Mouse (Mus musculus) embryonic facial prominence, embryonic 14.5 days (tissue): Measurements from ENCODE around the gene Cxcr6. TPM values are rescaled to one million over a fixed set of nuclear protein-coding genes. Genes with fewer than 3 reads are reported as not detected.

ENCODE experiments used
- ATAC-seq: fragments of 200-750 bp; cut with Nextera tagmentation; 2 replicates; pipeline ENCODE4 v1.8.0; 2017; ENCODE audit warnings: low read depth, moderate number of reproducible peaks, moderate TSS enrichment
- DNase-seq: peaks from one replicate; pipeline ENCODE4 v3.0.0-alpha.2; 2015; ENCODE audit warnings: low spot score
- H3K27ac ChIP-seq: fragments of 300-500 bp; sonication (generic); replicated peaks from 2 replicates; pipeline ENCODE4 v1.5.1; 2014; ENCODE audit warnings: low read depth, mild to moderate bottlenecking, low read length, moderate library complexity
- H3K27me3 ChIP-seq: fragments of 300-500 bp; sonication (generic); replicated peaks from 2 replicates; pipeline ENCODE4 v1.6.1; 2014; ENCODE audit warnings: low read length; ENCODE audit not compliant: control insufficient read depth, insufficient read depth
- H3K36me3 ChIP-seq: fragments of 300-500 bp; sonication (generic); 2 replicates; pipeline ENCODE4 v1.6.1; 2014; ENCODE audit warnings: low read length, mixed read lengths; ENCODE audit not compliant: control insufficient read depth, insufficient read depth
- H3K4me1 ChIP-seq: fragments of 300-500 bp; sonication (generic); 2 replicates; pipeline ENCODE4 v1.6.1; 2014; ENCODE audit warnings: antibody characterized with exemption, low read length; ENCODE audit not compliant: control insufficient read depth, insufficient read depth
- H3K4me2 ChIP-seq: fragments of 300-500 bp; sonication (generic); 2 replicates; pipeline ENCODE4 v1.6.1; 2014; ENCODE audit warnings: low read depth, mild to moderate bottlenecking, low read length, moderate library complexity, mixed read lengths
- H3K4me3 ChIP-seq: fragments of 300-500 bp; sonication (generic); 2 replicates; pipeline ENCODE4 v1.5.1; 2014; ENCODE audit warnings: low read depth, mild to moderate bottlenecking, low read length
- H3K9ac ChIP-seq: fragments of 300-500 bp; sonication (generic); 2 replicates; pipeline ENCODE4 v1.6.1; 2014; ENCODE audit warnings: low read depth, mild to moderate bottlenecking, low read length, moderate library complexity, mixed read lengths
- H3K9me3 ChIP-seq: fragments of 300-500 bp; sonication (generic); 2 replicates; pipeline ENCODE4 v1.6.1; 2016; ENCODE audit warnings: low read length; ENCODE audit not compliant: control insufficient read depth
- WGBS: fragments of 180-500 bp; shearing (Covaris S2); extraction: QIAGEN DNeasy Blood & Tissue Kit; methylation state at CpG from one replicate; pipeline ENCODE4 v1.1.7; 2014; 5-methylcytosine and 5-hydroxymethylcytosine counted together
- polyA plus RNA-seq: library from polyadenylated mRNA; unstranded; fragments of >200 nt; fragmentation: Nextera tagmentation; extraction: Ambion mirVana; gene quantifications from 2 replicates; pipeline ENCODE4 v1.2.1, GENCODE M21; 2014

Cxcr6 gene
- 0.11 and 0.67 TPM in 2 replicates for polyA plus RNA-seq

GRCm38 (mm10) chr9:123806267-123806666, at the start of gene Cxcr6:
Gene Cxcr6, plus strand, starts transcription at chr9:123806475.
- WGBS: 89% methylated on average over 5 of the region's 5 CpGs
- DNase-seq (no peak), ATAC-seq (no peak)

GRCm38 (mm10) chr9:123756752-123757151, 49.5 kb upstream of the Cxcr6 start:
- no peak overlapping the region for H3K4me2 ChIP-seq
- no peaks in the 10 kb centered on the region for H3K9me3 ChIP-seq
- H3K4me1 ChIP-seq: no peaks in the 10 kb centered on the region
- H3K27ac ChIP-seq: no peak overlapping the region
- H3K27me3 ChIP-seq: no peaks in the 10 kb centered on the region
- no peak for ATAC-seq
- DNase-seq: no peak
- H3K36me3 ChIP-seq: no peaks in the 10 kb centered on the region
- H3K4me3 ChIP-seq: no peak overlapping the region
- H3K9ac ChIP-seq: no peak overlapping the region
- WGBS: 75% methylated on average over 3 of the region's 3 CpGs

More at GRCm38 (mm10) chr9:123806267-123806666, at the start of gene Cxcr6:
- Histone ChIP-seq H3K36me3 (peaks cover 23% of the 10 kb centered on the region), H3K4me1 (no peaks in the 10 kb centered on the region), H3K27ac (no peak within 1 kb of the TSS), H3K9ac (no peak within 1 kb of the TSS), H3K4me2 (no peak within 1 kb of the TSS), H3K9me3 (no peaks in the 10 kb centered on the region), H3K4me3 (no peak within 1 kb of the TSS), H3K27me3 (no peaks in the 10 kb centered on the region)

GRCm38 (mm10) chr9:123757326-123757725, 48.9 kb upstream of the Cxcr6 start:
- 48% methylated on average over 2 of the region's 2 CpGs for WGBS
- no peak for DNase-seq

GRCm38 (mm10) chr9:123758156-123758555, 48.1 kb upstream of the Cxcr6 start:
- H3K9ac ChIP-seq: no peak overlapping the region
- H3K27me3 ChIP-seq: no peaks in the 10 kb centered on the region
- no peaks in the 10 kb centered on the region for H3K36me3 ChIP-seq
- ATAC-seq: no peak
- 72% methylated on average over 1 of the region's 1 CpGs for WGBS
- H3K4me3 ChIP-seq: no peak overlapping the region
- no peaks in the 10 kb centered on the region for H3K9me3 ChIP-seq
- no peak overlapping the region for H3K27ac ChIP-seq
- DNase-seq: no peak
- H3K4me1 ChIP-seq: no peaks in the 10 kb centered on the region; the same call in 1 of the 2 replicates
- H3K4me2 ChIP-seq: no peak overlapping the region

More at GRCm38 (mm10) chr9:123757326-123757725, 48.9 kb upstream of the Cxcr6 start:
- H3K9ac ChIP-seq: no peak overlapping the region
- no peaks in the 10 kb centered on the region for H3K27me3 ChIP-seq
- H3K27ac ChIP-seq: no peak overlapping the region
- H3K4me3 ChIP-seq: no peak overlapping the region
- no peak for ATAC-seq
- no peaks in the 10 kb centered on the region for H3K9me3 ChIP-seq
- no peaks in the 10 kb centered on the region for H3K4me1 ChIP-seq
- no peaks in the 10 kb centered on the region for H3K36me3 ChIP-seq
- H3K4me2 ChIP-seq: no peak overlapping the region

GRCm38 (mm10) chr9:123758645-123759044, 47.6 kb upstream of the Cxcr6 start:
- Histone ChIP-seq H3K4me1 (peaks cover 3% of the 10 kb centered on the region; the same call in 1 of the 2 replicates), H3K27ac (no peak overlapping the region), H3K9me3 (no peaks in the 10 kb centered on the region), H3K4me2 (no peak overlapping the region), H3K9ac (no peak overlapping the region), H3K4me3 (no peak overlapping the region), H3K27me3 (no peaks in the 10 kb centered on the region), H3K36me3 (no peaks in the 10 kb centered on the region)
- ATAC-seq (no peak), DNase-seq (no peak)
- 74% methylated on average over 4 of the region's 4 CpGs for WGBS

- ATAC-seq: no peak
- H3K9ac ChIP-seq: no peak overlapping the region
- H3K27ac ChIP-seq: no peak overlapping the region
- peaks cover 3% of the 10 kb centered on the region; the same call in 1 of the 2 replicates for H3K4me1 ChIP-seq
- no peaks in the 10 kb centered on the region for H3K36me3 ChIP-seq
- 85% methylated on average over 3 of the region's 3 CpGs for WGBS
- DNase-seq: no peak
- no peak overlapping the region for H3K4me3 ChIP-seq
- no peaks in the 10 kb centered on the region for H3K27me3 ChIP-seq
- H3K9me3 ChIP-seq: no peaks in the 10 kb centered on the region
- no peak overlapping the region for H3K4me2 ChIP-seq
Measured at GRCm38 (mm10) chr9:123760806-123761205, 45.5 kb upstream of the Cxcr6 start.

GRCm38 (mm10) chr9:123762886-123763285, 43.4 kb upstream of the Cxcr6 start:
- H3K4me3 ChIP-seq: no peak overlapping the region

GRCm38 (mm10) chr9:123763771-123764170, 42.5 kb upstream of the Cxcr6 start:
- Histone ChIP-seq H3K4me3 (no peak overlapping the region), H3K4me2 (no peak overlapping the region), H3K9me3 (no peaks in the 10 kb centered on the region), H3K9ac (no peak overlapping the region), H3K36me3 (no peaks in the 10 kb centered on the region), H3K27me3 (no peaks in the 10 kb centered on the region), H3K27ac (no peak overlapping the region), H3K4me1 (peaks cover 3% of the 10 kb centered on the region; the same call in 1 of the 2 replicates)
- 84% methylated on average over 3 of the region's 3 CpGs for WGBS
- DNase-seq: no peak
- ATAC-seq: no peak

More at GRCm38 (mm10) chr9:123762886-123763285, 43.4 kb upstream of the Cxcr6 start:
- Histone ChIP-seq H3K36me3 (no peaks in the 10 kb centered on the region), H3K27ac (no peak overlapping the region), H3K4me1 (peaks cover 3% of the 10 kb centered on the region; the same call in 1 of the 2 replicates), H3K9ac (no peak overlapping the region), H3K27me3 (no peaks in the 10 kb centered on the region), H3K4me2 (no peak overlapping the region), H3K9me3 (no peaks in the 10 kb centered on the region)
- peak; percentile 3 for DNase-seq
- no peak for ATAC-seq
- 77% methylated on average over 4 of the region's 4 CpGs for WGBS

- Histone ChIP-seq H3K4me1 (peaks cover 3% of the 10 kb centered on the region; the same call in 1 of the 2 replicates), H3K4me3 (no peak overlapping the region), H3K27me3 (no peaks in the 10 kb centered on the region), H3K36me3 (no peaks in the 10 kb centered on the region), H3K4me2 (no peak overlapping the region), H3K27ac (no peak overlapping the region), H3K9ac (no peak overlapping the region), H3K9me3 (no peaks in the 10 kb centered on the region)
- ATAC-seq (no peak), DNase-seq (no peak)
- 87% methylated on average over 3 of the region's 3 CpGs for WGBS
Measured at GRCm38 (mm10) chr9:123766996-123767395, 39.3 kb upstream of the Cxcr6 start.
